Mouse (Mus musculus): ENCODE measurements at regions not wholly inside any gene's neighbourhood (a gene's known extent, or its start where the extent isn't known, plus 50 kb on each side); places are given as distances from the start of the nearest gene placed in this dataset.
"Not testable (repeated sequence)": the region's sequence is repeated elsewhere in the genome, so short reads cannot be mapped to it uniquely, and the experiment has no call there.

DNA sequence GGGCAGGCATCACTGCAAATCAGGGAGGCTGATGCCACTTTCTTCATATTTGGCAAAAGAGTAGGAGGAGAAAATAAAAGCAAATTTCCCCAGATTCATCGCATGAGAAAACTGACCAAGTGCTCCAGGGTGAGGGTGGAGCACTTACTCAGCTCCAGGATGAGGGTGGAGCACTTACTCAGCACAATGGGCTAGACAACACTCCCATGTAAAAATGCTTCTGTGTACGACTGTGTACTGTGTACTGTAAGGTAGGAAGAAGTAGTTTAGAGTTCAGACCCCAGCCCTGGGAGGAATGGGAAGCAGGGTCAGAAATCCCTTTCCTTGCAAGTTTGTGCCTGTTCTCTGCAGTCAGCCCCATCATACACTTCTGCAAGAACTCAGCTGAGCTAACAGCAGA is 245.3 kb upstream of the Ell2 start:
- no peaks in the 10 kb centered on the region for H3K36me3 ChIP-seq (ENCODE audit: control insufficient read depth, insufficient read depth, low read length)

DNA sequence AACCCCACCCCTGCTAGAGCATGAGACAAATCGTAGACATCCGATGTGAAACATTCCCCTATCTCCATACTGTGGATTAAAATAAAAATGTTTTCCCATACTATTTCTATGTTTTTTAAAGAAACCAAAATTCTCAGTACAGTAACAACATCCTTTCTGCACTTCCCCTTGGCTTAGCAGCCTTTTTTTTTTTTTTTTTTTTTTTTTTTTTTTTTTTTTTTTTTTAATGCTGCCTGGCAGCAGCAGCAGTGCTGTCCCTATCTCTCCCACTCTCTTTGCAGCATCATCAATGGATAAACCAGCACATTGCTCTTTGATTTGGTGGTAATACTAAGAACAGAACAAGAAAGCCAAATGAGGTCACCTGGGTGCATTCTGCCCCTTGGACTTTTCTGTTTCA is 239.3 kb upstream of the Ell2 start:
- no peak for DNase-seq (ENCODE audit: low spot score)
- no peak for ATAC-seq (replicated peaks; ENCODE audit: low FRiP score)
- 97% methylated on average over 2 of the region's 2 CpGs for WGBS
- H3K4me3 ChIP-seq (ENCODE audit: low read depth, low read length) = no peak overlapping the region
- H3K27me3 ChIP-seq (ENCODE audit: control insufficient read depth, insufficient read depth, low read length) = no peaks in the 10 kb centered on the region
- H3K4me2 ChIP-seq (ENCODE audit: low read depth, low read length, severe bottlenecking) = no peak overlapping the region
- no peak overlapping the region for H3K27ac ChIP-seq (ENCODE audit: low read depth, low read length)
- no peak overlapping the region for H3K9ac ChIP-seq (ENCODE audit: low read length)
- H3K4me1 ChIP-seq (replicated peaks; ENCODE audit: control insufficient read depth, insufficient read depth, low read length) = no peaks in the 10 kb centered on the region
- no peaks in the 10 kb centered on the region for H3K9me3 ChIP-seq (ENCODE audit: control insufficient read depth, low read length)
- H3K36me3 ChIP-seq (ENCODE audit: control insufficient read depth, insufficient read depth, low read length) = no peaks in the 10 kb centered on the region

More for the DNA sequence above, 245.3 kb upstream of the Ell2 start:
- no peak for ATAC-seq (replicated peaks; ENCODE audit: low FRiP score)
- H3K4me3 ChIP-seq (ENCODE audit: low read depth, low read length) = no peak overlapping the region
- no peaks in the 10 kb centered on the region for H3K27me3 ChIP-seq (ENCODE audit: control insufficient read depth, insufficient read depth, low read length)
- H3K4me2 ChIP-seq (ENCODE audit: low read depth, low read length, severe bottlenecking) = no peak overlapping the region
- DNase-seq (ENCODE audit: low spot score) = no peak
- WGBS = 75% methylated on average over 2 of the region's 2 CpGs
- H3K9me3 ChIP-seq (ENCODE audit: control insufficient read depth, low read length) = no peaks in the 10 kb centered on the region
- no peak overlapping the region for H3K9ac ChIP-seq (ENCODE audit: low read length)
- H3K27ac ChIP-seq (ENCODE audit: low read depth, low read length) = no peak overlapping the region
- no peaks in the 10 kb centered on the region for H3K4me1 ChIP-seq (replicated peaks; ENCODE audit: control insufficient read depth, insufficient read depth, low read length)

DNA sequence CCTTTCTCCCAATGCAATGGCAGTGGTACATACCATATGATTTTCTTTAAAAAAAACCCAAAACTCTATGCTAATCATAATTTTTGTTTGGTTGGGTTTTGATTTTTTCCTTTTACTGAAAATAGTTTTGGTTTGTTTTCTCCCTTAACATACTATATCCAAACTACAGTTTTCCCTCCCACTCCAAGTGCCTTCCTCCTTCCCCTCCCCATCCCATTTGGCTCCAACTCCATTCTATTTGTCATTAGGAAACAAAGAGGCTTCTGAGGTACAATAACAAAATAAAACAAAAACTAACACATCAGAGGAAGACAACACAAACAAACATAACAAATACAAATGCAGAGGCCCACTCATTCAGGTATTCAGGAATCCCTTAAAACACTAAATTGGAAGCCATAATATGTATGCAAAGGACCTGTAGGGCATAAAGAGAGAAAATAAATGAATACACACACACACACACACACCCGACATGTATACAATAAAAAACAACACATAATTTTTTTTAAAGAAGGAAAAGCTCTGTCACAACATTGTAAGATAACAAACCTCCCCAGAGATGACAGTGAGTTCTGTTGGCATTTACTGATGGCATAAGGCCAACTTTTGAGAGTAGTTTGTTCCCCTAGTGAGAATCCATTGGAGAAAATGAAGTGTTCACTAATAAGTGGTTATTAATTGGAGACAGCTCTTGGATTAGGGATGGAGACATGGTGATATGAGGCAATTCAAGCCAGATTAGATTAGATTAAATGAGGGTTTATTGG is 230.5 kb upstream of the Ell2 start:
- Histone ChIP-seq H3K27me3 (ENCODE audit: control insufficient read depth, insufficient read depth, low read length) (no peaks in the 10 kb centered on the region), H3K4me1 (replicated peaks; ENCODE audit: control insufficient read depth, insufficient read depth, low read length) (no peaks in the 10 kb centered on the region), H3K4me3 (ENCODE audit: low read depth, low read length) (no peak overlapping the region), H3K4me2 (ENCODE audit: low read depth, low read length, severe bottlenecking) (no peak overlapping the region), H3K9ac (ENCODE audit: low read length) (no peak overlapping the region), H3K9me3 (ENCODE audit: control insufficient read depth, low read length) (no peaks in the 10 kb centered on the region), H3K36me3 (ENCODE audit: control insufficient read depth, insufficient read depth, low read length) (no peaks in the 10 kb centered on the region), H3K27ac (ENCODE audit: low read depth, low read length) (no peak overlapping the region)
- DNase-seq (ENCODE audit: low spot score) (no peak), ATAC-seq (replicated peaks; ENCODE audit: low FRiP score) (no peak)
- 89% methylated on average over 1 of the region's 1 CpGs for WGBS

DNA sequence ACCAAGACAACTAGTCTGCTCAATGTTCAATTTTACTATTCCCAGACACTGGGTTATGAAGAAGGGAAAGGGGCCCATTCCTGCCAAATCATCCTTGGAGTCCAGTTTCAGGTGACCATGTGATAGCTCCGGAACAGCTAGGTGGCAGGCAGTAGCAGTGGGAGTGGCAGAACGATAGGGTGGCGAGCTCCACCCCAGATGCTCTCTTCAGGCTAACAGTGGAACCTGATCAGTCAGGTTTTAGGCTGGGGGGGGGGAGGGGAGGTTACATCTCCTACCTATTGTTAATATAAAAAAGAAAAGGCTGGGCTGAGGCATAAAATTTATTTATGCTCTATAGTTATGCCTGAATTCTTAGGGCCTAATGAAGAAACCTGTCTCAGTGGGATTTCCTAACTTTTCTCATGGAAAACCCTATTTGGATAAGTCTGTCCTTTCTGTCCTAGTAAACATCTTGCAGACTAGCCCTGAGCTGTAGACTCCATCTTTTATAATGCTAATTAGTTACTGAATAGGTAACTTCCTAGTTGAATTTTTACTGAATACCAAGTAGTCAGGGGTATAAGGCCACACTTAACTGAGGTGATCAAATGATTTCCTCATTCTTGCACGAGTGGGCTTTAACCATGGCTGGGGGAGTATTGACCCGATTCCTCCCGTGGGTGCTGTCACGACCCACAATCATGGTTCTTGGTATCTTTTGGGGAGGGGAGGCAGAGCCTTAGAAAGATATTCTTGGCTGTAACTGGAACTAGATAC is 223.2 kb upstream of the Ell2 start:
- H3K9ac ChIP-seq (ENCODE audit: low read length); ATAC-seq (replicated peaks; ENCODE audit: low FRiP score); H3K27me3 ChIP-seq (ENCODE audit: control insufficient read depth, insufficient read depth, low read length); H3K27ac ChIP-seq (ENCODE audit: low read depth, low read length); DNase-seq (ENCODE audit: low spot score); H3K4me3 ChIP-seq (ENCODE audit: low read depth, low read length); H3K36me3 ChIP-seq (ENCODE audit: control insufficient read depth, insufficient read depth, low read length); H3K4me1 ChIP-seq (replicated peaks; ENCODE audit: control insufficient read depth, insufficient read depth, low read length); H3K4me2 ChIP-seq (ENCODE audit: low read depth, low read length, severe bottlenecking); H3K9me3 ChIP-seq (ENCODE audit: control insufficient read depth, low read length): not testable (repeated sequence)
- WGBS = 84% methylated on average over 7 of the region's 7 CpGs

DNA sequence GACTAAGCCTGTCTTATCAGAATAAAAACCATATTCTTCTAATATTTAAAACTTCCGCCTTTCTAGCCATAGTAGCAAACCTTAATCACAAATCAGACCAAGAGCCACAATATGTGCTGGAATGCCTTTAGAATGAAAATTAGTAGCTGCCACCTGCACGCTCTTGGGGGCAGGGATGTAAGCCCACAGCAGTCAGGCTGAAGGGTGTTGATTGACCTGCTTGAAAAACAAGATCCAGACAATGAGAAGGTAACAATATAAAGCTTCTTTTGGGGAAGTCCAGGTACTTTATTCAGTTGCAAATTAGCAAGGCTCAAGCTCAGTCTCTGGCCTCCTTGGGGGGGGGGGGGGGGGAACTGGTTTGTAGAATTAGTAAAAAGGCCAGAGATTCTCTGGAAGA is 222.3 kb upstream of the Ell2 start:
- not testable (repeated sequence) for ATAC-seq (replicated peaks; ENCODE audit: low FRiP score)

DNA sequence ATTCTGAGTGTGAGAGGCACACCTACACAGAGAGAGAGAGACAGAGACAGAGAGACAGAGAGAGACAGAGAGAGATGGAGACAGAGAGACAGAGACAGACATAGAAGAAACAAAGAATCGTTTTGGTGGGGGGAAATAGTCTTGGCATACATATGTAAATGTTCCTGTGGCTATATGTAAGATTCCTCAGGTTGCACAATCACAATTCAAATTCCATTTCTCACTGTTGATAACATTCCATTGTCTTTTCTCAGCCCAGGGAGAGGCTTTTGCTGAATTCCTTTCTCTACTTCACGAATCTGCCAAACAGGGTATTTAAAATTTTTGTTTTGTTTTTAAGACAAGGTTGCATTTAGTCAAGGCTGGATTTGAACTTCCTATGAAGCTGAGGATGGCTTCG is 205.0 kb upstream of the Ell2 start:
- Histone ChIP-seq H3K9me3 (ENCODE audit: control insufficient read depth, low read length) (no peaks in the 10 kb centered on the region), H3K27ac (ENCODE audit: low read depth, low read length) (no peak overlapping the region), H3K4me1 (replicated peaks; ENCODE audit: control insufficient read depth, insufficient read depth, low read length) (no peaks in the 10 kb centered on the region), H3K36me3 (ENCODE audit: control insufficient read depth, insufficient read depth, low read length) (no peaks in the 10 kb centered on the region), H3K4me3 (ENCODE audit: low read depth, low read length) (no peak overlapping the region), H3K9ac (ENCODE audit: low read length) (no peak overlapping the region), H3K4me2 (ENCODE audit: low read depth, low read length, severe bottlenecking) (no peak overlapping the region), H3K27me3 (ENCODE audit: control insufficient read depth, insufficient read depth, low read length) (no peaks in the 10 kb centered on the region)
- WGBS = 83% methylated on average over 3 of the region's 3 CpGs
- no peak for ATAC-seq (replicated peaks; ENCODE audit: low FRiP score)
- no peak for DNase-seq (ENCODE audit: low spot score)

More for the DNA sequence above, 222.3 kb upstream of the Ell2 start:
- H3K4me1 ChIP-seq (replicated peaks; ENCODE audit: control insufficient read depth, insufficient read depth, low read length); H3K27me3 ChIP-seq (ENCODE audit: control insufficient read depth, insufficient read depth, low read length); H3K27ac ChIP-seq (ENCODE audit: low read depth, low read length); H3K9ac ChIP-seq (ENCODE audit: low read length); H3K4me3 ChIP-seq (ENCODE audit: low read depth, low read length); H3K4me2 ChIP-seq (ENCODE audit: low read depth, low read length, severe bottlenecking); DNase-seq (ENCODE audit: low spot score); H3K36me3 ChIP-seq (ENCODE audit: control insufficient read depth, insufficient read depth, low read length); H3K9me3 ChIP-seq (ENCODE audit: control insufficient read depth, low read length): not testable (repeated sequence)
- 64% methylated on average over 2 of the region's 2 CpGs for WGBS

DNA sequence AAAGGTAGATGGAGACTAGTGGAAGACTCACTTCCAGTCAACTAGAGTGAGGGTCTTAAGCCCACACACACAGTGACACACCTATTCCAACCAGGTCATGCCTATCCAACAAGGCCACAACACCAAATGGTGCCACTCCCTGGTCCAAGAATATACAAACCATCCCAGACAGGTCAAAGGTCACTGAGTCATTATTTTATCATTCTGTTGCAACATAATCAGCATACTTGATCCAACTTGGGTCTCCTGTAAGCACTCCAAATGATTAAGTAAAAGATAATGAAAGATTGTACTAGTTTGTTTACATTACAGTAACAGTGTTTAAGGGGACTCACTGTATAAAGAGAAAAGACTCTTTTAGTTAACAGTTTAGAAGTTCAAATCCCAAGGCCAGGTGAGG is 203.2 kb upstream of the Ell2 start:
- no peak overlapping the region for H3K27ac ChIP-seq (ENCODE audit: low read depth, low read length)
- no peak overlapping the region for H3K9ac ChIP-seq (ENCODE audit: low read length)
- no peaks in the 10 kb centered on the region for H3K27me3 ChIP-seq (ENCODE audit: control insufficient read depth, insufficient read depth, low read length)
- H3K4me2 ChIP-seq (ENCODE audit: low read depth, low read length, severe bottlenecking) = no peak overlapping the region
- DNase-seq (ENCODE audit: low spot score) (no peak), ATAC-seq (replicated peaks; ENCODE audit: low FRiP score) (no peak)
- H3K4me1 ChIP-seq (replicated peaks; ENCODE audit: control insufficient read depth, insufficient read depth, low read length) = no peaks in the 10 kb centered on the region
- H3K4me3 ChIP-seq (ENCODE audit: low read depth, low read length) = no peak overlapping the region
- no peaks in the 10 kb centered on the region for H3K9me3 ChIP-seq (ENCODE audit: control insufficient read depth, low read length)
- no peaks in the 10 kb centered on the region for H3K36me3 ChIP-seq (ENCODE audit: control insufficient read depth, insufficient read depth, low read length)

DNA sequence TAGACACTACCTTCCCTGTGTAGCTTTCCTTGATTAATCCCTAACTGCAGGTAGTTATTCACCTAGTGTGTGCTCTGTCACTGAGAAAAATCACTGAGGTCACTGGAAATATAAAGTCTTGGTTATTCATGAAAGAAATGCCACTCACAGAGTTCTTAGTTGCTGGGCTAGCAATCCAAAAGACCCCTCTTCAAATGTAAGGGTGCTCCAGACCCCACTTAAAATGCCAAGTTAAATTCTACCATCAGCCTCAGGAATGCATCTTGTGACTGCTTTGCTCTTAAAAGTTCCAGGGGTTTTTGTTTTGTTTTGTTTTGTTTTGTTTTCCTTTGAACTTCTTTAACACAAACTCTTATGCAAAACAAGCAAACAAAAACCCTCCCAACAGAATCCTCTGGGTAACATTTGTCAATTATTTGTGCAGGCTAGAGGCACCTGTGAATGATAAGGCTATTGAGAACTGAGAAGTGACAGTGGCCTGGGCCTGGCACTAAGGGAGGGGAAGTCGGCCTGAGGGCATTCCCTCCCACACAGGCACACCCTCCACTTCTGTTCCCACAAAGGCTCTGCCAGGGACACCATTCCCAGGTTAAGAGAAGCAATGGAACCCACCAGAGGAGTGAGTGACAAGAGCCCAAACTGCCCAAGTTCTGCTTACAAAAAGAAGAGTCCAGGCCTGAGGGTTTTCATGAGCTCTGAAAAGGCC is 192.1 kb upstream of the Ell2 start:
- Histone ChIP-seq H3K4me2 (ENCODE audit: low read depth, low read length, severe bottlenecking) (no peak overlapping the region), H3K36me3 (ENCODE audit: control insufficient read depth, insufficient read depth, low read length) (no peaks in the 10 kb centered on the region), H3K4me3 (ENCODE audit: low read depth, low read length) (no peak overlapping the region), H3K4me1 (replicated peaks; ENCODE audit: control insufficient read depth, insufficient read depth, low read length) (no peaks in the 10 kb centered on the region), H3K9me3 (ENCODE audit: control insufficient read depth, low read length) (no peaks in the 10 kb centered on the region), H3K27me3 (ENCODE audit: control insufficient read depth, insufficient read depth, low read length) (no peaks in the 10 kb centered on the region), H3K9ac (ENCODE audit: low read length) (no peak overlapping the region), H3K27ac (ENCODE audit: low read depth, low read length) (no peak overlapping the region)
- no peak for ATAC-seq (replicated peaks; ENCODE audit: low FRiP score)
- no peak for DNase-seq (ENCODE audit: low spot score)
- WGBS = 53% methylated on average over 1 of the region's 1 CpGs
